ENCODE assay signal across 7 mouse cellular contexts in genomic region chr16:38483582-38484309, GRCm38 (mm10). TPM values are rescaled to one million over a fixed set of nuclear protein-coding genes. Genes with fewer than 3 reads are reported as not detected.
A peak's percentile ranks its signal among the peaks of the same experiment; 100 is the strongest.
DNase-seq lines count a peak whose midpoint lies in the region; ATAC-seq and TF ChIP-seq lines count a peak whose summit lies in the region.

No protein-coding gene starts in this region.

- no peaks in the 10 kb centered on the region for H3K36me3 ChIP-seq in ES-Bruce4 (ENCODE audit: control insufficient read depth, insufficient read depth, low read length, poor library complexity, severe bottlenecking)
- no peaks in the 10 kb centered on the region for H3K36me3 ChIP-seq in liver, embryonic 11.5 days (ENCODE audit: control insufficient read depth, insufficient read depth, low read length)

- no peaks in the 10 kb centered on the region for H3K9me3 ChIP-seq in ES-Bruce4 (replicated peaks; ENCODE audit: control insufficient read depth, insufficient read depth, low read length, poor library complexity, severe bottlenecking)
- H3K9me3 ChIP-seq in liver, embryonic 11.5 days (ENCODE audit: control insufficient read depth, low read length): no peaks in the 10 kb centered on the region

- H3K27me3 ChIP-seq in ES-Bruce4 (ENCODE audit: control insufficient read depth, insufficient read depth, low read length, poor library complexity, severe bottlenecking): no peaks in the 10 kb centered on the region
- peaks cover 11% of the 10 kb centered on the region for H3K27me3 ChIP-seq in liver, embryonic 11.5 days (replicated peaks; ENCODE audit: control insufficient read depth, insufficient read depth, low read length)

- TF ChIP-seq CTCF in ES-Bruce4 (IDR thresholded peaks at IDR 0.05; ENCODE audit: low read depth, low read length): no peak

- peak overlapping the region; percentile 51 for H3K4me3 ChIP-seq in ES-Bruce4 (ENCODE audit: low read depth, low read length)
- peak overlapping the region; percentile 40 for H3K4me3 ChIP-seq in liver, embryonic 11.5 days (ENCODE audit: low read depth, low read length)

- H3K4me1 ChIP-seq in ES-Bruce4 (ENCODE audit: control insufficient read depth, insufficient read depth, low read length): no peaks in the 10 kb centered on the region
- peaks cover 12% of the 10 kb centered on the region for H3K4me1 ChIP-seq in liver, embryonic 11.5 days (replicated peaks; ENCODE audit: control insufficient read depth, insufficient read depth, low read length)

- no peak for TF ChIP-seq POLR2A in ES-Bruce4 (IDR thresholded peaks at IDR 0.05; ENCODE audit: insufficient read depth, low read length)

- peak overlapping the region; percentile 64 for H3K4me2 ChIP-seq in liver, embryonic 11.5 days

- ATAC-seq in liver, embryonic 11.5 days (replicated peaks; ENCODE audit: low FRiP score): peak; percentile 28; the same call in 1 of the 2 replicates

- H3K27ac ChIP-seq in ES-Bruce4 (ENCODE audit: insufficient read depth, low read length): no peak overlapping the region
- no peak overlapping the region for H3K27ac ChIP-seq in liver, embryonic 11.5 days (ENCODE audit: low read depth, low read length)

- H3K9ac ChIP-seq in ES-Bruce4 (ENCODE audit: low read depth, poor library complexity, severe bottlenecking): no peak overlapping the region
- 0 out of 2 replicates have a peak overlapping the region, but pooled peaks have one; percentile 13 for H3K9ac ChIP-seq in liver, embryonic 11.5 days (ENCODE audit: low read depth, low read length)

- no peak for TF ChIP-seq EP300 in ES-Bruce4 (IDR thresholded peaks at IDR 0.05; ENCODE audit: insufficient read depth, low read depth, low read length)

- DNase-seq in CD4-positive helper T cell, adult 2 months (ENCODE audit: low read depth, low spot score): peak; percentile 29
- DNase-seq in heart, postnatal 4 days: peak; percentile 8
- peak; percentile 43 for DNase-seq in liver, embryonic 11.5 days (ENCODE audit: low spot score)
- DNase-seq in natural killer cell, adult 2 months (ENCODE audit: low spot score in 2 of 2): peak; percentile 36 to 42
- DNase-seq in layer of hippocampus, adult 11-12 months (ENCODE audit: low spot score): no peak
- DNase-seq in layer of hippocampus, adult 8-10 months (ENCODE audit: low spot score in 2 of 2): no peak

- WGBS in liver, embryonic 11.5 days: 23% methylated on average over 42 of the region's 42 CpGs

RNA-seq across cellular contexts. Expression of gene Cd80, which starts 28.4 kb away (rescaled TPM):
- 1.3 and 1.7 TPM in 2 replicates for polyA plus RNA-seq in ES-Bruce4 (2011; ENCODE audit: insufficient read depth, insufficient read length, low read depth, missing spikeins)
- total RNA-seq in heart, postnatal 4 days (2021): under 1 TPM; 0.26 to 0.27 TPM
- polyA plus RNA-seq in liver, embryonic 11.5 days (2014; fragmentation: Nextera tagmentation; extraction: Ambion mirVana): 0.14 and 0.23 TPM in 2 replicates
- total RNA-seq in layer of hippocampus, adult 8-10 months (2022): 1 to 10 TPM in 1 of 4 experiments, under 1 TPM in 3; 0.39 to 1.2 (median 0.49) TPM

RNA-seq across cellular contexts. Expression of gene Adprh, which starts 31.2 kb away (rescaled TPM):
- 50.7 and 51.3 TPM in 2 replicates for polyA plus RNA-seq in ES-Bruce4 (2011; ENCODE audit: insufficient read depth, insufficient read length, low read depth, missing spikeins)
- 10 to 100 TPM; 34.1 to 35.3 TPM for total RNA-seq in heart, postnatal 4 days (2021)
- polyA plus RNA-seq in liver, embryonic 11.5 days (2014; fragmentation: Nextera tagmentation; extraction: Ambion mirVana): 92.0 and 92.1 TPM in 2 replicates
- total RNA-seq in layer of hippocampus, adult 8-10 months (2022): 10 to 100 TPM; 53.7 to 56.9 (median 55.4) TPM

RNA-seq across cellular contexts. Expression of gene Timmdc1, which starts 38.7 kb away (rescaled TPM):
- 46.4 and 53.9 TPM in 2 replicates for polyA plus RNA-seq in ES-Bruce4 (2011; ENCODE audit: insufficient read depth, insufficient read length, low read depth, missing spikeins)
- total RNA-seq in heart, postnatal 4 days (2021): 10 to 100 TPM; 56.8 to 58.2 TPM
- 25.1 and 28.1 TPM in 2 replicates for polyA plus RNA-seq in liver, embryonic 11.5 days (2014; fragmentation: Nextera tagmentation; extraction: Ambion mirVana)
- 10 to 100 TPM; 24.8 to 28.1 (median 27.2) TPM for total RNA-seq in layer of hippocampus, adult 8-10 months (2022)

RNA-seq across cellular contexts. Expression of gene Pla1a, which starts 50.8 kb away (rescaled TPM):
- 1.9 and 2.5 TPM in 2 replicates for polyA plus RNA-seq in ES-Bruce4 (2011; ENCODE audit: insufficient read depth, insufficient read length, low read depth, missing spikeins)
- 1 to 10 TPM; 5.8 to 5.9 TPM for total RNA-seq in heart, postnatal 4 days (2021)
- polyA plus RNA-seq in liver, embryonic 11.5 days (2014; fragmentation: Nextera tagmentation; extraction: Ambion mirVana): 0.79 and 1.4 TPM in 2 replicates
- 1 to 10 TPM in 2 of 4 experiments, under 1 TPM in 2; 0.72 to 1.8 (median 1.1) TPM for total RNA-seq in layer of hippocampus, adult 8-10 months (2022)

Comparison
In these comparisons a context has a peak if more than half of its experiments do, and no peak if none do; other contexts are left out.
1. DNase-seq: peak in CD4-positive helper T cell, adult 2 months (single experiment), heart, postnatal 4 days (single experiment), liver, embryonic 11.5 days (single experiment) and natural killer cell, adult 2 months (2 of 2); none in layer of hippocampus, adult 11-12 months (single experiment) and layer of hippocampus, adult 8-10 months (0 of 2).